Mouse (Mus musculus): ENCODE data around the gene Lnx2.

Gene Lnx2

DNA sequence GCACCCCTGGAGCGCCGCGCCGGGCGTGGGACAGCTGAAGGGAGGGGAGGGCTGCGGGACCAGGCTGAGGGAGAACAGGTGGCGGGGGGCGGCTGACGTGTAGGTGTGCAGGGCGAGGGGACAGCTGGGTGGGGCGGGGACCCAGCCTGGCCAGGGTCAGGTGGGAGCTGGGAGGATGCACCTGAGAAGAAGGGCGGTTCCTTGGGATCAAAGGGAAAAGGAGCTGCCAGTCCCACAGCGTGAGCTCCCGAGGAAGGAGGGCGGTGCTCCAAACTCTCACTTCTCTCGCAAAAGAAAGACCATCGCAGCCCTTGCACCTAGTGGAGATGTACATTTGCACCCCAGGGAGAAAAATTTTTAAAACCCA lies 396 bp upstream of the Lnx2 start, which contains the start of gene Polr1d:
Polr1d (plus strand) TSS at position 252 of the 367 bp plus-strand sequence.
- DNase-seq (ENCODE audit: low read depth): no peak

GRCm38 (mm10) chr5:147075103-147076025 lies 1.0 kb downstream of the Lnx2 start:
- DNase-seq (ENCODE audit: low read depth): peak; percentile 35

DNA sequence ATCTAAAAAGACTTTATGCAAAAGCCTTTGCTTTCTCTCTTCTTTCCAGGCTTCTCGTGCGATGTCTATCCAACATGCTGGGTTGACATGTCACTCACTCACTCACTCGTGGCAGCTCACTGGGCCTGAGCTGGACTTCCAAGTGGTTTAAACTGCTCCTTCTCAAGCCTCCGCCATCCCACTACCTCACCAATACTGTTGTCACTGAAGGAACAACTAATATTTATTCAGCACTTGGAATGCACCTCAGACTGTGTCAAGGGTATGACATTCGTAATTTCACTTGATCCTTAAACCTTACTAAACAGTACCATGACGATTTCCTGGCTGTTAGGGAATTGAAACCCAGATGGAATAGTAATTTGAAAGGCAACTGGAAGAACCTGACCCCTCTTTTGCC lies 2.6 kb downstream of the Lnx2 start:
- no peak for DNase-seq (ENCODE audit: low read depth)

DNA sequence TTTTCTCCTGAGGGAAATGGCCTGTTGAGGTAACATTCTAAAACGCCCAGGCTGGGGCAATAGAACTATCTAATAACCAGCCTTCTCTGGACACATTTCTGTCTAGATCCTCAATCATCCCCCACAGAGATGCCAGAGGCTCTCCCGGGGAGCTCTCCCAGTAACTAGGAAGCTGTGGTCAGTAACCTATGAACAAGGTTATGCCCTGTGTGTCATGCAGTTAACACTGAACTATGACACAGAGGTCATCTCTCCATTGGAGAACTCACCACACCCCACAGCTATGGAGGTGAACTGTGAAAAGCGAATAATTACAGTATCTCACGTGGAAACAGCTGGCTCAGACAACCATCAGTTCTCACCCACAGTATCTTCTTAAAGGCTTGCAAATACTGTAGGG lies 4.5 kb downstream of the Lnx2 start:
- DNase-seq (ENCODE audit: low read depth): no peak

GRCm38 (mm10) chr5:147070791-147071516 lies 5.4 kb downstream of the Lnx2 start:
- no peak for DNase-seq (ENCODE audit: low read depth)

- DNase-seq (ENCODE audit: low read depth): no peak
Observed at GRCm38 (mm10) chr5:147068876-147069275, 7.5 kb downstream of the Lnx2 start.

- DNase-seq (ENCODE audit: low read depth): no peak
Observed at GRCm38 (mm10) chr5:147066965-147067364, 9.4 kb downstream of the Lnx2 start.

DNA sequence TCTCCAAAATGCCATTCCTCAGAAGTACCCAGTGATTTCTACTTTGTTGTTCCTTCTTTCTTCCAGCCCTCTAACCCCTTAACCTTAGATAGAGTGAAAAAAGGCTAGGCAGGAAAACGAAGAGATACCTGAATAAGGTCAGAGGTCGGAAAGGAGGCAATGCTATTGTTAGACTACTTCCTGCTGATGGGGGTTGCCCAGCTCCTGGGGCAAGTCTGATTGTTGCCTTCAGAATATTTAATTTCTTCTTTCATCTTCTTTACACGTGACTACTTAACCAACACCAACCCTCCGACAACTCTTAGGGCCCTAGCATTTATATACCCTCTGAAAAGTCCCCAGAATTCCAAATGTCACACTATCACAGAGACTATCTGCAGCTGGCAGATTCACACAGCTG lies 10.3 kb downstream of the Lnx2 start:
- DNase-seq (ENCODE audit: low read depth): no peak

DNA sequence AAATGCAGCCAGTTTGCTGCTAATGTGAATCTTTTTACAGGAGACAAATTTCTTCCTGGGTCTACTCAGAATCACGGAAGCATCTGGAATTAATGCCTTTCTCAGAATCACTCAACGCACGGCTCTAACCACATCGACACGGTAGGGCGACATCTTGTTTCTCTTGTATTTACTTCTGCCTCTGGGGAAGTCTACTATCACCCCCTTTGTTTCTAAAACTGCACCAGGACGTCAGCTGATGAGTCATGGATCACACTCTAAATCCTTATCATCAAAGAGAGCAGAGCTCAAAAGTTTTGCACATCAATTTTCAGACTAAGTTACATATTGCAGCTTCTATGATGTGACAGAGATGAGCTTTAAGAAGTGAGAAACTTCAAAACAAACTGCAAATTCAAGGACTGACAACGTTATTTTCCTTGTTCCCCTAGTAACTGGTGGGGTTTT lies 13.1 kb downstream of the Lnx2 start:
- no peak for DNase-seq (ENCODE audit: low read depth)

DNA sequence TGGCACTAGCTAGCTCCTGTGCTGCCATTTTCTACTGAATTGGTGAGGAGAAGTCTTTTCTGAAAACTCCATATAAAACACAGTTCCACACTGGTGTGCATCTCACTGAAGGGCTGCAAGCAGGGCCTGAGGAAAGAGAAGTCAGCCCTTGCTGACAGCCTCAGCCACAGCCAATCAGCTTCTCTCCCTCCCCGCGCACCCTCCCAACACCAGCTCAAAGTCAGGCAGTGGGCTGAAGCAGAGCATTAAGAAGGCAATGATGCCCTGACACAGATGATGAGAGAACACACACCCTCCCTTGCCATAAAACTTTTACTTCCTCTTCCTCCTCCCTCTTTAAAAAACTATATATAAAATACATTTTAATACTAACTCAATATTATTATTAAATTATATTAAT lies 16.4 kb downstream of the Lnx2 start:
- no peak for DNase-seq (ENCODE audit: low read depth)

DNA sequence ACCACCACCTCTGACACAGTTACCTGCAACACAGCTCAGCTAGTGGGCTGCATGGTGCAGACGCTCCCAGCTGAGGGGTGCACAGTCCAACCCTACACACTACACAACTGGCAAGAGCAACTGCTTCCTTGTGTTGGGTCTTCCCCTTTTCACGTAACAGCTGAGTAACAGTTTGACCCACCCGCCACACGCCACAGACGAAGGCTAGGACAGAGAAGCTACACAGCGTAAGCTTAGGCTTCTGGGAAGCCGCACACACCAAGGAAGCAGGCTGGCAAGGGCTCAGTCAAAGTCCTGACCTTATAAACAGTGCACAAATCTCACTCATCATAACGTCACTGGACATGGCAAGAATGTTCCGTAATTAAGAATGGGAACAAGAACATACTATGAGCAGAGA lies 17.1 kb downstream of the Lnx2 start:
- DNase-seq (ENCODE audit: low read depth): no peak

- no peak for DNase-seq (ENCODE audit: low read depth)
Observed at GRCm38 (mm10) chr5:147058661-147059060, 17.7 kb downstream of the Lnx2 start.

- DNase-seq (ENCODE audit: low read depth): no peak
Observed at GRCm38 (mm10) chr5:147057626-147058414, 18.6 kb downstream of the Lnx2 start.

- DNase-seq (ENCODE audit: low read depth): no peak
Observed at GRCm38 (mm10) chr5:147056712-147057290, 19.6 kb downstream of the Lnx2 start.

DNA sequence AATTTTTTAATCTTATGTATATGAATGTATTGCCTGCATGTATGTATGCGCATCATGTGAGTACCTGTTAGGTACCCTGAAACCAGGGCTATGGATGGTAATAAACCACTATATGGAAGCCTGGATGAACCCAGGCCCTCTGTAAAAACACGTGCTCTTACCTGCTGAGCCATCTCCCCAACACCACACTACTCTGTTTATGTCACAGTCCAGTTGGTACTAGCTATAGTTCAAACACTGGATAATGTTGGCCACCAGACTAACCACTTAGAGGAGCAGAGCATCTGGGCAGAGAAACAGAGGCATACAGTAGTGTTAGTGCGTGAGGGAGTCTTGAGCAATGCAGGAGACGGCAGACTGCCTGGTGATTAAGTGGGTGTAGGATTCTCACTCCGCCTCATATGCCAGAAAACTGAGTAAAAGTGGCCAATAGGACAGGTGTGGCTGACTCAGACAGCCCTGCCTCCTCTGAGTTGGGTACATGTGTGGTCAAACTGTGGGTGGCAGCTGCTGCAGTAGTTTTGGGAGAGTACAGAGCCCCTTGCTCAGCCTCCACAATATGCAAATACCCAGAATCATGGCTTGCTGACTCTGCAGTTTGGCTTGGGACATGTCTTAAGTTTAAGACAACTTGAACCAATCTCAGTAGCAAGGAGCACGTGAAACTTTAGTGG lies 20.7 kb downstream of the Lnx2 start:
- no peak for DNase-seq (ENCODE audit: low read depth)

GRCm38 (mm10) chr5:147054747-147055270 lies 21.6 kb downstream of the Lnx2 start:
- DNase-seq (ENCODE audit: low read depth): no peak

DNA sequence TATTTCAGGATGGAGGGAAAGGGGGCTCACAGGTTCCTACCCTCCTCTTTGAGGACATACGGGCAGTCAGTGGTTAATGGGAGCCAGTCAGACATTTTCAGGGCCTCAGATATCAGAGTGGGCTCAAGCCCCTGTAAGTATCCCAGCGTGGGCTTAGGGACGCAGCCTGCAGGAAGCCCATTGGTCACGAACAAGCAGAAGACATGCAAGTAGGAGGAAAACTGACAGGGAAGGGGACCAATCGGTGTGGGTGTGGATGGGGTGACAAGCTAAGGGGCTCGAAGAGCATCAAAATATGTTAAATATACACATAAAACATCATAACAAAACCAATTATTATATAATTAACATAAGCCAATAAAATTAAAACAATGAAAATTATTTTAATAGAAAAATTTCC lies 22.1 kb downstream of the Lnx2 start:
- DNase-seq (ENCODE audit: low read depth): no peak

GRCm38 (mm10) chr5:147053481-147053880 lies 22.9 kb downstream of the Lnx2 start:
- DNase-seq (ENCODE audit: low read depth): no peak

GRCm38 (mm10) chr5:147053071-147053470 lies 23.3 kb downstream of the Lnx2 start:
- no peak for DNase-seq (ENCODE audit: low read depth)

- DNase-seq (ENCODE audit: low read depth): no peak
Observed at GRCm38 (mm10) chr5:147052309-147052558, 24.2 kb downstream of the Lnx2 start.

DNA sequence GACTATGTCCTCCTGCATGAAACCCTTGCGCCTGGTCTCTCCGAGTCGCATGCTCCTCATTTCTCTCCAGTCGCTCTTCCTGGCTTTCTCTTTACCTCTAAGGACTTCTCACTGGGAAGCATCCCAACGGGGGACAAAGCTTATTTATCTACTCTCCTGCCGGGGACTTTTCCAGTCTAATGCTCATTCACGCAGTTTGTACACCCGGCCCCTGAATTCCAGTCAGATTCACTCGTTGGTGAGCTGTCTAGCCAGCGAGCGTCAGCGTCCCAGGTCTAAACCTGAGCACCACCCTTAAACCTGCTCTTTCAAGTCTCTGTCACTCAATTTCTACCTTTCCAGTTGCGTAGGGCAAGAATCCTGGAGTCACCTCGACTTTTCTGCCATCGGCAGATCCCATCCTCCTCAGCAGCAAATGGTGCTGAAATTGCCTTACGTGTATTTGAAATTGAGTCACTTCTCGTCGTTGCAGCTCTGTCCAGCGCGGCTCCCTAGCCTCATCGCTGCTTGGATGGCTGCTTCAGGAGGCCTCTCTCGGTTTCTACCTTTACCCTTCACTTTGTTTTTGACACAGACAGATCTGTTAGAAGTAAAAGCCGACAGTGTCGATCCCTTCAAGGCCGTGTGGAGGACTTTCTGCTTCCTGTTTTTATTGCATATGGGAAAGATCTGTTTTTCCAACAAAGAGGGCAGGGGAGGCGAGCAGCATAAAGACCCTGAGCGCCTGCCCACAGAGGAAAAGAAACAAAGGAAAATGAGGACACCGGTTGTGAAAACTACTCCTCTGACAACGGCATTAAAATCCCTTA lies 24.7 kb downstream of the Lnx2 start:
- DNase-seq (ENCODE audit: low read depth): no peak
